In the genomic region with DNA sequence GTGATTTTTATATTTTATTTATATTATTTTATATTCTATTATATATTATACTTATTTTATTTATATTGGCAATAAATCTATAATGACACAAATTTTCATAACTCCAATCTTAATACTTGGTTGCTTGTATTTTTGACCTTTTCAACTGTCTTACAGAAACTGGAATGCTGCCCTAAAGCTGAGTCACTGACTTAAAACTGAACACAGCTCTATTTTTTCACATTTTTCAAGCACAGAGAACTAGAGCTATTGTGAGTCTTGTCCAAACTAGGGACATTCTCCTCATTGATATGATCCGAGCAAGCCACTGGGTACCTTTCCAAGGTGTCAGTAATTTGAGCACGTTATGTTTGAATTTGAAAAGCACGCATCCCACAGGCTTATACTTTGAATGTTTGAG, we compare ENCODE assay signal across 27 mouse cellular contexts.
DNase-seq lines count a peak whose midpoint lies in the region; ATAC-seq and TF ChIP-seq lines count a peak whose summit lies in the region.
"Had no signal": no experiment of that assay in that cellular context is flagged by ENCODE, and none has a peak within 500 bp of the region (broad histone marks: within the 10 kb centered on the region; RNA-seq: fewer than 3 reads in every experiment).

No protein-coding gene starts in this region.

- no peak for ATAC-seq in lung, postnatal 0 days
- ATAC-seq in forebrain, embryonic 16.5 days = no peak
- ATAC-seq: forebrain, embryonic 15.5 days; hindbrain, embryonic 16.5 days; intestine, embryonic 16.5 days had no signal

- DNase-seq in adrenal gland, postnatal 10 days = peak; percentile 14
- DNase-seq in adrenal gland, postnatal 14 days = no peak
- DNase-seq in lung, postnatal 0 days (ENCODE audit: low spot score) = peak; percentile 6
- DNase-seq in lung, adult 2 months = no peak
- peak; percentile 8 for DNase-seq in Muller cell, postnatal 12 days (ENCODE audit: inconsistent ontology term)
- peak; percentile 8 for DNase-seq in brain, adult 2 months (ENCODE audit: low read depth, low spot score)
- DNase-seq: cerebellum, adult 11-12 months; cerebellum, adult 8-10 months; cerebellum, postnatal 10 days; cerebellum, postnatal 36 days; embryo, embryonic 11 days; gastrocnemius, postnatal 10 days; gastrocnemius, postnatal 36 days; heart, postnatal 36 days; kidney, adult 18-20 months had no signal

- no peak for TF ChIP-seq POLR2A in lung, adult 2 months (IDR thresholded peaks at IDR 0.05; ENCODE audit: borderline replicate concordance, extremely low read depth, low read depth, low read length)

- H3K4me1 ChIP-seq in lung, postnatal 0 days (ENCODE audit: insufficient read depth, low read depth, low read length) = no peaks in the 10 kb centered on the region
- H3K4me1 ChIP-seq in lung, adult 2 months (ENCODE audit: control insufficient read depth, insufficient read depth, low read length) = no peaks in the 10 kb centered on the region; the same call in none of the 2 replicates
- H3K4me1 ChIP-seq in forebrain, embryonic 16.5 days (replicated peaks; ENCODE audit: control insufficient read depth, insufficient read depth, low read length) = peaks cover 6% of the 10 kb centered on the region

- TF ChIP-seq EP300 in lung, postnatal 0 days (IDR thresholded peaks at IDR 0.05) = no peak

- H3K27ac ChIP-seq in lung, postnatal 0 days (ENCODE audit: low read length) = no peak overlapping the region
- H3K27ac ChIP-seq in forebrain, embryonic 16.5 days (ENCODE audit: low read length) = no peak overlapping the region
- H3K27ac ChIP-seq: embryonic facial prominence, embryonic 10.5 days; embryonic facial prominence, embryonic 13.5 days; forebrain, embryonic 12.5 days; forebrain, embryonic 15.5 days; heart, embryonic 15.5 days; hindbrain, embryonic 10.5 days; hindbrain, embryonic 13.5 days had no signal

- WGBS in lung, postnatal 0 days = 59% methylated on average over 3 of the region's 3 CpGs
- WGBS in lung, adult 2 months = 68% methylated on average over 3 of the region's 3 CpGs
- 80% methylated on average over 3 of the region's 3 CpGs for WGBS in forebrain, embryonic 16.5 days

- H3K27me3 ChIP-seq in lung, postnatal 0 days (replicated peaks; ENCODE audit: insufficient read depth, low read length) = no peaks in the 10 kb centered on the region
- no peaks in the 10 kb centered on the region for H3K27me3 ChIP-seq in forebrain, embryonic 16.5 days (replicated peaks; ENCODE audit: control insufficient read depth, insufficient read depth, low read length)
- H3K27me3 ChIP-seq: embryonic facial prominence, embryonic 13.5 days; forebrain, embryonic 12.5 days; forebrain, embryonic 15.5 days; heart, embryonic 12.5 days; heart, embryonic 15.5 days; hindbrain, embryonic 13.5 days had no signal

- no peak overlapping the region for H3K9ac ChIP-seq in lung, postnatal 0 days (replicated peaks; ENCODE audit: low read depth)
- no peak overlapping the region for H3K9ac ChIP-seq in forebrain, embryonic 16.5 days (replicated peaks; ENCODE audit: low read depth, low read length)
- H3K9ac ChIP-seq: embryonic facial prominence, embryonic 13.5 days; forebrain, embryonic 12.5 days; forebrain, embryonic 15.5 days; heart, embryonic 12.5 days; heart, embryonic 15.5 days; hindbrain, embryonic 13.5 days had no signal

- no peak overlapping the region for H3K4me3 ChIP-seq in lung, postnatal 0 days (ENCODE audit: low read depth, low read length)
- no peak overlapping the region for H3K4me3 ChIP-seq in lung, adult 2 months (replicated peaks; ENCODE audit: extremely low read depth, low read depth, low read length)
- H3K4me3 ChIP-seq in forebrain, embryonic 16.5 days (replicated peaks; ENCODE audit: low read length) = no peak overlapping the region
- H3K4me3 ChIP-seq: embryonic facial prominence, embryonic 10.5 days; embryonic facial prominence, embryonic 13.5 days; erythroblast, embryonic 14.5 days; forebrain, embryonic 12.5 days; forebrain, embryonic 15.5 days; heart, embryonic 12.5 days; heart, embryonic 15.5 days; hindbrain, embryonic 10.5 days; hindbrain, embryonic 13.5 days had no signal

- TF ChIP-seq CTCF in lung, postnatal 0 days (IDR thresholded peaks at IDR 0.05) = no peak
- no peak for TF ChIP-seq CTCF in lung, adult 2 months (IDR thresholded peaks at IDR 0.05; ENCODE audit: insufficient read depth, low read length)

- no peaks in the 10 kb centered on the region for H3K9me3 ChIP-seq in lung, postnatal 0 days (ENCODE audit: low read length)
- H3K9me3 ChIP-seq in forebrain, embryonic 16.5 days (ENCODE audit: control insufficient read depth, low read length) = no peaks in the 10 kb centered on the region
- H3K9me3 ChIP-seq: embryonic facial prominence, embryonic 10.5 days; embryonic facial prominence, embryonic 13.5 days; forebrain, embryonic 12.5 days; forebrain, embryonic 15.5 days; heart, embryonic 12.5 days; heart, embryonic 15.5 days; hindbrain, embryonic 10.5 days; hindbrain, embryonic 13.5 days had no signal

- H3K36me3 ChIP-seq in lung, postnatal 0 days (ENCODE audit: insufficient read depth, low read length) = no peaks in the 10 kb centered on the region
- H3K36me3 ChIP-seq in forebrain, embryonic 16.5 days (ENCODE audit: control insufficient read depth, insufficient read depth) = no peaks in the 10 kb centered on the region
- H3K36me3 ChIP-seq: embryonic facial prominence, embryonic 10.5 days; embryonic facial prominence, embryonic 13.5 days; forebrain, embryonic 12.5 days; forebrain, embryonic 15.5 days; heart, embryonic 12.5 days; heart, embryonic 15.5 days; hindbrain, embryonic 10.5 days; hindbrain, embryonic 13.5 days had no signal

- no peak overlapping the region for H3K4me2 ChIP-seq in lung, postnatal 0 days (replicated peaks; ENCODE audit: low read depth, low read length)
- H3K4me2 ChIP-seq in forebrain, embryonic 16.5 days (ENCODE audit: low read length) = no peak overlapping the region
- H3K4me2 ChIP-seq: embryonic facial prominence, embryonic 13.5 days; forebrain, embryonic 12.5 days; forebrain, embryonic 15.5 days; heart, embryonic 12.5 days; heart, embryonic 15.5 days; hindbrain, embryonic 13.5 days had no signal

Comparison
In these comparisons a context has a peak if more than half of its experiments do, and no peak if none do; other contexts are left out.
1. DNase-seq: peak in adrenal gland, postnatal 10 days (single experiment), lung, postnatal 0 days (single experiment), Muller cell, postnatal 12 days (single experiment) and brain, adult 2 months (single experiment); none in adrenal gland, postnatal 14 days (single experiment) and lung, adult 2 months (single experiment).